Mouse (Mus musculus) small intestine, adult 2 months (tissue): ENCODE results near the gene Tbc1d9b. TPM values are rescaled to one million over a fixed set of nuclear protein-coding genes. Genes with fewer than 3 reads are reported as not detected.

ENCODE experiments used
- H3K27ac ChIP-seq: fragments of 200-500 bp; 2 replicates; pipeline ENCODE4 v1.5.1; 2012; ENCODE audit warnings: low read depth, low read length, control low read depth, inconsistent platforms; ENCODE audit not compliant: insufficient read depth
- H3K27me3 ChIP-seq: fragments of 200-500 bp; 2 replicates; pipeline ENCODE4 v1.6.1; 2012; ENCODE audit warnings: mild to moderate bottlenecking, moderate library complexity, low read length, inconsistent platforms; ENCODE audit not compliant: control insufficient read depth, insufficient read depth
- H3K36me3 ChIP-seq: fragments of 200-500 bp; 2 replicates; pipeline ENCODE4 v1.6.1; 2012; ENCODE audit warnings: mild to moderate bottlenecking, low read length, control low read depth, inconsistent platforms; ENCODE audit not compliant: control insufficient read depth, insufficient read depth
- H3K4me1 ChIP-seq: fragments of 200-500 bp; 2 replicates; pipeline ENCODE4 v1.6.1; 2012; ENCODE audit warnings: low read length, inconsistent platforms, mixed read lengths; ENCODE audit not compliant: control insufficient read depth, insufficient read depth, insufficient read length
- H3K4me3 ChIP-seq: fragments of 200-500 bp; 2 replicates; pipeline ENCODE4 v1.5.1; 2012; ENCODE audit warnings: low read depth, mild to moderate bottlenecking, control low read depth, inconsistent platforms, low read length, moderate library complexity
- CTCF ChIP-seq: fragments of 200-500 bp; IDR thresholded peaks from 2 replicates; pipeline ENCODE4 v1.5.1; 2012; ENCODE audit warnings: low read depth, mild to moderate bottlenecking, control low read depth, inconsistent platforms, low read length, moderate library complexity, mixed read lengths; ENCODE audit not compliant: insufficient replicate concordance, insufficient read length; ENCODE audit errors: extremely low read depth
- POLR2A ChIP-seq: fragments of 200-500 bp; IDR thresholded peaks from 2 replicates; pipeline ENCODE4 v1.6.1; 2012; ENCODE audit warnings: low read depth, mild to moderate bottlenecking, control low read depth, inconsistent platforms, low read length, moderate library complexity
- WGBS: fragments of 180-500 bp; shearing (Covaris S2); methylation state at CpG from one replicate; pipeline ENCODE4 v1.1.7; 2018; 5-methylcytosine and 5-hydroxymethylcytosine counted together
- polyA plus RNA-seq: library from polyadenylated mRNA; depleted of rRNA; stranded (reverse); fragments of >200 nt; gene quantifications from 2 replicates; pipeline ENCODE4 v1.2.3, GENCODE M21; 2012

The Tbc1d9b gene
- polyA plus RNA-seq, 1 experiment = 31.5 TPM

GRCm38 (mm10) chr11:50211322-50212059 lies 80.3 kb downstream of the Tbc1d9b start:
- Histone ChIP-seq H3K4me1 (peaks cover 18% of the 10 kb centered on the region), H3K36me3 (peaks cover 15% of the 10 kb centered on the region), H3K27me3 (no peaks in the 10 kb centered on the region), H3K27ac (peak overlapping the region; percentile 95; the same call in 1 of the 2 replicates), H3K4me3 (peak overlapping the region; percentile 80)
- TF ChIP-seq POLR2A (no peak), CTCF (no peak)
- 87% methylated on average over 3 of the region's 3 CpGs for WGBS

DNA sequence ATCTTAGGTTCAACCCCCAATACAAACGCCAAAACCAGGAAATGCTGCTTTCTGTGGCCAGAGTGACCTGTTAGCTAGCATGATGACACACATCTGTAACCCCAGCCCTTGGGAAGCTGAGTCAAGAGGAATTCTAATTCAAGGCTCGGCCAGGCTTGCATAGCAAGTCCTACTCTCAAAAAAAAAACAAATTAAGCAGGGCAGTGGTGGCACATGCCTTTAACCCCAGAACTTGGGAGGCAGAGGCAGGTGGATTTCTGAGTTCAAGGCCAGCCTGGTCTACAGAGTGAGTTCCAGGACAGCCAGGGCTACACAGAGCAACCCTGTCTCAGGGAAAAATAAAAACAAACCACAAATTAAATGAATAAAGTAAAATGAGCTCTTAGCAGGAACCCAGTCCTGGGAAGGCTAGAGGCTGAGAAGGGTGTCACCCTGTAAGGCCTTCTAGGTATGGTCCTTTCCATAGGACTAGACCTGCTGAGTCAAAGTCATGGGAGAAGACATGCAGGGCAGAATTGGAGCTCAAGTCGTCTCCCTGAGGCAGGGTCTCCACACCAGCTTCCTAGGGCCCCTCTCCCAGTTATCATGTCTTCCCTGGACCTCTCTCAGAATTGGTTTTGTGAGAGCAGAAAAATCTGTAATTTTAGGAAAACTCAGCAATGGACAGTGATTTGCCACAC lies 81.0 kb downstream of the Tbc1d9b start:
- Histone ChIP-seq H3K4me3 (no peak overlapping the region), H3K27me3 (no peaks in the 10 kb centered on the region), H3K27ac (peak overlapping the region; percentile 88), H3K36me3 (peaks cover 8% of the 10 kb centered on the region), H3K4me1 (peaks cover 18% of the 10 kb centered on the region)
- TF ChIP-seq POLR2A = no peak
- TF ChIP-seq CTCF = no peak
- WGBS = 51% methylated on average over 3 of the region's 3 CpGs

- Histone ChIP-seq H3K4me3 (peak overlapping the region; percentile 33), H3K27ac (peak overlapping the region; percentile 88), H3K36me3 (no peaks in the 10 kb centered on the region), H3K4me1 (peaks cover 21% of the 10 kb centered on the region), H3K27me3 (no peaks in the 10 kb centered on the region)
- WGBS = 19% methylated on average over 11 of the region's 11 CpGs
- TF ChIP-seq CTCF (no peak), POLR2A (no peak)
These were observed 81.9 kb downstream of the Tbc1d9b start for GRCm38 (mm10) chr11:50212848-50213758.

DNA sequence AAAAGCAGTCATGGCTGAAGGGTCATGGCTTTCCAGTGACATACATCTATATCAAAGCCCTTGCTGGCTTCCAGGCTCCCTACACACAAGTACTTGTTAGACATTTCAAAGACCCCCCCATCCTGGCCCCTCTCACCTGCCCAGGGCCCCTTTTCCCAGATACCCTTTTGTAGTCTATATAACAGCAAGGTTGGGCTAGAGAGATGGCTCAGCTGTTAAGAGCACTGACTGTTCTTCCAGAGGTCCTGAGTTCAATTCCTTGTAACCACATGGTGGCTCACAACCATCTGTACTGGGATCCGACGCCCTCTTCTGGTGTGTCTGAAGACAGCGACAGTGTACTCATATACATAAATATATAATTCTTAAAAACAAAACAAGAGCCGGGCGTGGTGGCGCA lies 83.4 kb downstream of the Tbc1d9b start:
- Histone ChIP-seq H3K27me3 (no peaks in the 10 kb centered on the region), H3K36me3 (no peaks in the 10 kb centered on the region), H3K4me3 (no peak overlapping the region), H3K4me1 (peaks cover 23% of the 10 kb centered on the region), H3K27ac (no peak overlapping the region)
- 91% methylated on average over 6 of the region's 6 CpGs for WGBS
- no peak for TF ChIP-seq CTCF
- TF ChIP-seq POLR2A = no peak

GRCm38 (mm10) chr11:50215633-50216032 lies 84.4 kb downstream of the Tbc1d9b start:
- Histone ChIP-seq H3K4me3 (no peak overlapping the region), H3K4me1 (peaks cover 25% of the 10 kb centered on the region), H3K27me3 (no peaks in the 10 kb centered on the region), H3K27ac (no peak overlapping the region), H3K36me3 (no peaks in the 10 kb centered on the region)
- 83% methylated on average over 9 of the region's 9 CpGs for WGBS
- TF ChIP-seq POLR2A (no peak), CTCF (no peak)

DNA sequence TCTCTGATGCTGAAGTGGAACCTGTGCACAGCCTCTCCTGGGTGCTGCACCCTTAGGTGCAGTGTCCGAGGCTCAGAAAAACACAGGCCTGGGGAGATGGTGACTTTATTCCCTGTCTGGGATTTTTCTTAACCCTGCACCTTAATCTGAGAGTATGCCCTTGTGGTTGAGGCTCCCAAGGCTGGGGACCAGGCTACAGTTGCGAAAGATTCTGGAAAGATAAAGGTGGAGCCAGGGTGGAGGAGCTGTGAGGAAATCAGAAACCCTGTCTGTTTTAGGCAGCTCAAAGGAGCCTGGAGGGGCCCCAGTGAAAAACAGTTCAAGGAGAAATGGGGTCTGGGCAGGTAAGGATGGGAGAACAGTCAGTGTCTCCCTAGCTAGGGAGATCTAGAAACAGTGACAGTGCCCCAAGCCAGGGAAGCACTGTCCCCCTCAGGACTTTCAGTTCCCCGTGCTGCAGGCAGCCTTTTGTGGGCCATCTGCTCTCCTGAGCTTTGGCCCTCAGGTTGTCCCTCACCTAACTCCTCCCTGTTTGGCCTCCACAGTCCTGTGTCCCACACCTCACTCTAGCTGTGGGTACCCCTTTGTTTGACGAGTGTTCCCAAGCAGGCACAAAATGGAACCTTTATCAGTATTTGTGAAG lies 85.6 kb downstream of the Tbc1d9b start:
- H3K36me3 ChIP-seq = no peaks in the 10 kb centered on the region
- no peak overlapping the region for H3K4me3 ChIP-seq
- WGBS = 65% methylated on average over 4 of the region's 4 CpGs
- no peaks in the 10 kb centered on the region for H3K27me3 ChIP-seq
- TF ChIP-seq CTCF (no peak), POLR2A (no peak)
- no peak overlapping the region for H3K27ac ChIP-seq
- peaks cover 21% of the 10 kb centered on the region for H3K4me1 ChIP-seq
